Mouse (Mus musculus) heart, adult 2 months (tissue): ENCODE measurements around the gene Mbnl2.

Experiments used
- CTCF ChIP-seq: fragments of 200-600 bp; IDR thresholded peaks from 2 replicates; pipeline ENCODE4 v1.8.1; 2022; ENCODE audit warnings: antibody characterized with exemption, mild to moderate bottlenecking, moderate library complexity
- POLR2A ChIP-seq: fragments of 200-500 bp; IDR thresholded peaks from 2 replicates; pipeline ENCODE4 v1.6.1; 2011; ENCODE audit warnings: mild to moderate bottlenecking, low read depth, low read length, control low read depth; ENCODE audit not compliant: insufficient read depth

GRCm38 (mm10) chr14:120391701-120392100, 116.2 kb downstream of the Mbnl2 start:
- no peak for TF ChIP-seq CTCF
- TF ChIP-seq POLR2A: no peak
